Mouse (Mus musculus) stomach, postnatal 0 days (tissue): ENCODE data around the gene Eif4g3. TPM values are rescaled to one million over a fixed set of nuclear protein-coding genes. Genes with fewer than 3 reads are reported as not detected.

ENCODE experiments used
- ATAC-seq: fragments of 200-750 bp; cut with Nextera tagmentation; 2 replicates; pipeline ENCODE4 v1.8.0; 2017; ENCODE audit not compliant: low FRiP score, low TSS enrichment
- DNase-seq: peaks from one replicate; pipeline ENCODE4 v3.0.0-alpha.2; 2016; ENCODE audit warnings: low spot score
- H3K27ac ChIP-seq: fragments of 300-500 bp; sonication (generic); replicated peaks from 2 replicates; pipeline ENCODE4 v1.5.1; 2014; ENCODE audit warnings: mild to moderate bottlenecking, control low read depth
- H3K27me3 ChIP-seq: fragments of 300-500 bp; sonication (generic); 2 replicates; pipeline ENCODE4 v1.6.1; 2014; ENCODE audit warnings: low read length; ENCODE audit not compliant: control insufficient read depth, insufficient read depth
- H3K36me3 ChIP-seq: fragments of 300-500 bp; sonication (generic); 2 replicates; pipeline ENCODE4 v1.6.1; 2014; ENCODE audit warnings: low read length, mixed read lengths; ENCODE audit not compliant: control insufficient read depth, insufficient read depth
- H3K4me1 ChIP-seq: fragments of 300-500 bp; sonication (generic); replicated peaks from 2 replicates; pipeline ENCODE4 v1.6.1; 2014; ENCODE audit warnings: antibody characterized with exemption; ENCODE audit not compliant: control insufficient read depth, insufficient read depth
- H3K4me2 ChIP-seq: fragments of 300-500 bp; sonication (generic); replicated peaks from 2 replicates; pipeline ENCODE4 v1.6.1; 2014; ENCODE audit warnings: low read depth, mild to moderate bottlenecking, control low read depth, moderate library complexity
- H3K4me3 ChIP-seq: fragments of 300-500 bp; sonication (generic); 2 replicates; pipeline ENCODE4 v1.5.1; 2014; ENCODE audit warnings: low read depth, low read length, control low read depth
- H3K9ac ChIP-seq: fragments of 300-500 bp; sonication (generic); 2 replicates; pipeline ENCODE4 v1.6.1; 2014; ENCODE audit warnings: mild to moderate bottlenecking, low read length, control low read depth, mixed read lengths
- H3K9me3 ChIP-seq: fragments of 300-500 bp; sonication (generic); 2 replicates; pipeline ENCODE4 v1.6.1; 2016; ENCODE audit warnings: low read length; ENCODE audit not compliant: control insufficient read depth
- CTCF ChIP-seq: IDR thresholded peaks from 2 replicates; pipeline ENCODE4 v1.5.1; 2016; ENCODE audit warnings: antibody characterized with exemption, low read depth, mild to moderate bottlenecking, moderate library complexity
- EP300 ChIP-seq: optimal IDR thresholded peaks from 2 replicates; pipeline ENCODE3; 2016; ENCODE audit warnings: antibody characterized with exemption
- WGBS: fragments of 180-500 bp; shearing (Covaris S2); extraction: QIAGEN DNeasy Blood & Tissue Kit; methylation state at CpG from one replicate; pipeline ENCODE4 v1.1.7; 2014; 5-methylcytosine and 5-hydroxymethylcytosine counted together
- polyA plus RNA-seq: library from polyadenylated mRNA; unstranded; fragments of >200 nt; fragmentation: Nextera tagmentation; extraction: Ambion mirVana; gene quantifications from 2 replicates; pipeline ENCODE4 v1.2.1, GENCODE M21; 2015

Gene Eif4g3
- polyA plus RNA-seq, 1 experiment from 2014 or later = 11.4 TPM

- no peak overlapping the region for H3K9ac ChIP-seq
- no peak for DNase-seq
- H3K9me3 ChIP-seq = no peaks in the 10 kb centered on the region
- WGBS = 84% methylated on average over 7 of the region's 7 CpGs
- H3K36me3 ChIP-seq = peaks cover 10% of the 10 kb centered on the region; the same call in 1 of the 2 replicates
- TF ChIP-seq EP300 = no peak
- TF ChIP-seq CTCF = no peak
- no peaks in the 10 kb centered on the region for H3K4me1 ChIP-seq
- no peak overlapping the region for H3K4me2 ChIP-seq
- H3K27me3 ChIP-seq = no peaks in the 10 kb centered on the region
- ATAC-seq = no peak
- no peak overlapping the region for H3K4me3 ChIP-seq
- H3K27ac ChIP-seq = no peak overlapping the region
Measured at GRCm38 (mm10) chr4:138100456-138100855, 107.6 kb downstream of the Eif4g3 start.

GRCm38 (mm10) chr4:138101795-138102194 is 109.0 kb downstream of the Eif4g3 start:
- no peaks in the 10 kb centered on the region for H3K4me1 ChIP-seq
- WGBS = 60% methylated on average over 10 of the region's 10 CpGs
- H3K27ac ChIP-seq = peak overlapping the region; percentile 61
- peak; percentile 50 for DNase-seq
- no peaks in the 10 kb centered on the region for H3K27me3 ChIP-seq
- H3K4me3 ChIP-seq = no peak overlapping the region
- H3K36me3 ChIP-seq = peaks cover 17% of the 10 kb centered on the region
- H3K9me3 ChIP-seq = no peaks in the 10 kb centered on the region
- H3K4me2 ChIP-seq = no peak overlapping the region
- ATAC-seq = peak; percentile 68; the same call in 1 of the 2 replicates
- no peak overlapping the region for H3K9ac ChIP-seq
- TF ChIP-seq EP300 (no peak), CTCF (no peak)

DNA sequence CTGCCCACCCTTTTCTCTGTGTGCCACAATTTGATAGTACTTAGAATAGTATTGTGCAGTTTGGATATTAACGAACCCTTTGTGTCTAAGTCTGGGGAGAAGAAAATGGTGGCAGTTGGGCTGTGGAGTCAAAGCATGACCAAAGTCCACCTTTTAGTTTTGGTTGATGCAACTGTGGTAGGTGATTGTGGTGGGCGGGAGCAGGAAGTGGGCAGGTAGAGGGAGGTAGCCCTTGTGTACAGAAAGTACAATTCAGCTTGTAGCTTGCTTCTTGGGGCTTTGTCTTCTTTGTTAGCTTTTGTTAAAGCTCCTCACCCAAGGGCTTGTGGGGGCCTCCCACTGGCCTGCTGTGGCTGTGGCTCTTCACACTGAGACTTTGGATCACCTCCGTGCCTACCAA is 109.6 kb downstream of the Eif4g3 start:
- Histone ChIP-seq H3K4me2 (no peak overlapping the region), H3K9ac (no peak overlapping the region), H3K27ac (0 out of 2 replicates have a peak overlapping the region, but pooled peaks have one; percentile 2), H3K27me3 (no peaks in the 10 kb centered on the region), H3K36me3 (peaks cover 19% of the 10 kb centered on the region), H3K4me3 (no peak overlapping the region), H3K9me3 (no peaks in the 10 kb centered on the region), H3K4me1 (no peaks in the 10 kb centered on the region)
- peak; percentile 84 for ATAC-seq
- WGBS = 72% methylated on average over 3 of the region's 3 CpGs
- peak; percentile 52 for DNase-seq
- TF ChIP-seq CTCF (no peak), EP300 (no peak)

- TF ChIP-seq EP300 = no peak
- TF ChIP-seq CTCF = no peak
- WGBS = 86% methylated on average over 3 of the region's 3 CpGs
- Histone ChIP-seq H3K4me2 (no peak overlapping the region), H3K9ac (no peak overlapping the region), H3K27me3 (no peaks in the 10 kb centered on the region), H3K36me3 (peaks cover 19% of the 10 kb centered on the region), H3K27ac (no peak overlapping the region), H3K4me3 (no peak overlapping the region), H3K9me3 (no peaks in the 10 kb centered on the region), H3K4me1 (no peaks in the 10 kb centered on the region)
- DNase-seq = no peak
- ATAC-seq = no peak
Measured at GRCm38 (mm10) chr4:138104967-138105366, 112.1 kb downstream of the Eif4g3 start.

DNA sequence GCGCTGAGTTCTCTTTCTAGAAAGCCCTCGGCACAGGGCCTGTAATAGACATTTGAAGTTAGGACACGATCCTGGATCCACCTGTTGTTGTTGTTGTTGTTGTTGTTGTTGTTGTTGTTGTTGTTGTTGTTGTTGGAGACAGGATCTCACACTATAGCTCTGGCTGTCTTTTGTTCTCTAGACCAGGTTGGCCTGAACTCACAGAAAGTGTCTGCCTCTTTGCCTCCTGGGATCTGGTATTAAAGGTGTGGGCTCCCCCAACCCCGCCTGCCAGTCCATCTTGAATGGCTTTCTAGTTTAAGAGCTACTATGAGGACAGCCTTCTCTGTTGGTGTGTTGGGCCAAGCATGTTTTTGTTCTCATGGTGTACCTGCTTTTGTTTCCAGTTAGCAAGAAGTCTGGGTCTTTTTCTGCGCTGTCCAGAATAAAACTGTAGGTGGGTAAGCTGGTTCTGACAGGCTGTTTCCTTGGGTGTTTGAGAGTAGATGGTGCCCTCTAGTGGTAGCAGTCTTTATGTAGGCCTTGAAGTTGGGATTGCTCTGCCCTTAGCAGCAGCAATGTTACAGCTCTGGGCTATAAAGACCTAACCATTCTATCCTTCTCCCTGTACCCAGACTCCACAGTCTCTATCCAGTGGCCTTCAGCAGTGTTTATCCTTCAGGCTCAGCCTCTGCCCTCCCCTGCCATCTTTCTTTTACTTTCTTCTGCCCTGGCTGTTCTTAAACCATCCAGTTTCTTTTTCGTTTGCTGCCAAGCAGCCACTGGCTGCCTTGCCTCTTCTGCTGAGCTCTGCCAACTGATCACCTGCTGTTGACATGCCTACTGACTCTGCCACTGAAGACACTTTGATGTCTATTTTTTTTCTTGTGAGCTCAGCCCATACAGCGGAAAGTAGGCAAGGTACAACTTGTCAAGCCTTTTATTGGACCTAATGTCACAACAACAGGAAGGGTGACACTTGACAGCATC is 114.9 kb downstream of the Eif4g3 start:
- ATAC-seq (peak; percentile 83; the same call in 1 of the 2 replicates), DNase-seq (peak; percentile 65)
- Histone ChIP-seq H3K27me3 (no peaks in the 10 kb centered on the region), H3K36me3 (peaks cover 17% of the 10 kb centered on the region), H3K9me3 (no peaks in the 10 kb centered on the region), H3K9ac (no peak overlapping the region), H3K4me1 (no peaks in the 10 kb centered on the region), H3K4me3 (no peak overlapping the region), H3K27ac (no peak overlapping the region), H3K4me2 (no peak overlapping the region)
- peak; percentile 91 for TF ChIP-seq CTCF
- TF ChIP-seq EP300 = no peak
- WGBS = 71% methylated on average over 7 of the region's 7 CpGs

- WGBS = 74% methylated on average over 2 of the region's 2 CpGs
- H3K27me3 ChIP-seq = no peaks in the 10 kb centered on the region
Measured at GRCm38 (mm10) chr4:138108541-138108940, 115.7 kb downstream of the Eif4g3 start.

More at GRCm38 (mm10) chr4:138108541-138108940, 115.7 kb downstream of the Eif4g3 start:
- peaks cover 14% of the 10 kb centered on the region for H3K36me3 ChIP-seq
- no peaks in the 10 kb centered on the region for H3K4me1 ChIP-seq
- no peak overlapping the region for H3K4me2 ChIP-seq
- no peak for TF ChIP-seq CTCF
- no peak for TF ChIP-seq EP300
- ATAC-seq = no peak
- H3K27ac ChIP-seq = no peak overlapping the region
- no peak overlapping the region for H3K9ac ChIP-seq
- no peak for DNase-seq
- no peaks in the 10 kb centered on the region for H3K9me3 ChIP-seq
- H3K4me3 ChIP-seq = no peak overlapping the region
